Comparison of ENCODE assay signal across 22 mouse cellular contexts in genomic region chr6:135275231-135275630, GRCm38 (mm10). TPM values are rescaled to one million over a fixed set of nuclear protein-coding genes. Genes with fewer than 3 reads are reported as not detected.
"Had no signal": no experiment of that assay in that cellular context is flagged by ENCODE, and none has a peak within 500 bp of the region (broad histone marks: within the 10 kb centered on the region; RNA-seq: fewer than 3 reads in every experiment).

No protein-coding gene starts in this region.

- H3K36me3 ChIP-seq: kidney, embryonic 15.5 days; limb, embryonic 12.5 days; liver, embryonic 13.5 days; neural tube, embryonic 12.5 days had no signal

- H3K4me2 ChIP-seq: kidney, embryonic 15.5 days; limb, embryonic 12.5 days; liver, embryonic 13.5 days; neural tube, embryonic 12.5 days had no signal

- ATAC-seq: liver, postnatal 0 days; lung, postnatal 0 days had no signal

- H3K4me3 ChIP-seq: kidney, embryonic 15.5 days; limb, embryonic 12.5 days; liver, embryonic 13.5 days; neural tube, embryonic 12.5 days had no signal

- H3K9ac ChIP-seq: kidney, embryonic 15.5 days; limb, embryonic 12.5 days; liver, embryonic 13.5 days; liver, postnatal 0 days; neural tube, embryonic 12.5 days had no signal

- H3K27ac ChIP-seq: kidney, embryonic 15.5 days; limb, embryonic 12.5 days; liver, embryonic 13.5 days; neural tube, embryonic 12.5 days had no signal

- H3K4me1 ChIP-seq: liver, embryonic 13.5 days had no signal

- H3K27me3 ChIP-seq: kidney, embryonic 15.5 days; limb, embryonic 12.5 days; neural tube, embryonic 12.5 days had no signal

- H3K9me3 ChIP-seq: kidney, embryonic 15.5 days; limb, embryonic 12.5 days; liver, embryonic 13.5 days; neural tube, embryonic 12.5 days had no signal

- DNase-seq: kidney, adult 2 months; kidney, postnatal 14 days; liver; liver, embryonic 13.5 days; liver, postnatal 0 days; lung, postnatal 36 days; retina, postnatal 1 day; right cerebral cortex, postnatal 4 days; spleen, adult 18-20 months; thymus, adult 18-20 months; thymus, postnatal 25 days had no signal

RNA-seq across cellular contexts. Expression of gene Gsg1, which starts 21.1 kb away (rescaled TPM):
- total RNA-seq: left cerebral cortex, adult 18-20 months; left cerebral cortex, postnatal 14 days; megakaryocyte progenitor cell, adult 5-6 weeks; neutrophil, adult 5-6 weeks had no signal

RNA-seq across cellular contexts. Expression of gene Pbp2, which starts 35.0 kb away (rescaled TPM):
- total RNA-seq: left cerebral cortex, adult 18-20 months; megakaryocyte progenitor cell, adult 5-6 weeks; monocyte, adult 5-6 weeks had no signal
- polyA plus RNA-seq: kidney, adult 2 months; large intestine, adult 2 months; limb, embryonic 12.5 days; liver, embryonic 13.5 days; liver, postnatal 0 days; stomach, embryonic 14.5 days had no signal
